22 mouse cellular contexts compared by ENCODE assay signal in genomic region chr5:148523202-148523971, GRCm38 (mm10). TPM values are rescaled to one million over a fixed set of nuclear protein-coding genes. Genes with fewer than 3 reads are reported as not detected.
DNase-seq lines count a peak whose midpoint lies in the region; ATAC-seq and TF ChIP-seq lines count a peak whose summit lies in the region.
"Had no signal": no experiment of that assay in that cellular context is flagged by ENCODE, and none has a peak within 500 bp of the region (broad histone marks: within the 10 kb centered on the region; RNA-seq: fewer than 3 reads in every experiment).

No protein-coding gene starts in this region.

- TF ChIP-seq POLR2A in ES-Bruce4 (IDR thresholded peaks at IDR 0.05; ENCODE audit: insufficient read depth, low read length), result no peak

- peak; percentile 48 for ATAC-seq in lung, postnatal 0 days
- peak; percentile 39; the same call in 1 of the 2 replicates for ATAC-seq in intestine, postnatal 0 days
- ATAC-seq in forebrain, embryonic 15.5 days (replicated peaks), result no peak
- ATAC-seq: forebrain, embryonic 14.5 days; hindbrain, embryonic 16.5 days had no signal

- H3K4me3 ChIP-seq in lung, postnatal 0 days (ENCODE audit: low read depth, low read length), result no peak overlapping the region
- no peak overlapping the region for H3K4me3 ChIP-seq in ES-Bruce4 (ENCODE audit: low read depth, low read length)
- no peak overlapping the region for H3K4me3 ChIP-seq in intestine, postnatal 0 days (ENCODE audit: low read depth, low read length)
- H3K4me3 ChIP-seq in forebrain, embryonic 15.5 days, result no peak overlapping the region
- H3K4me3 ChIP-seq: embryonic facial prominence, embryonic 15.5 days; midbrain, embryonic 12.5 days had no signal

- H3K9me3 ChIP-seq in lung, postnatal 0 days (ENCODE audit: low read length), result no peaks in the 10 kb centered on the region
- H3K9me3 ChIP-seq in ES-Bruce4 (replicated peaks; ENCODE audit: control insufficient read depth, insufficient read depth, low read length, poor library complexity, severe bottlenecking), result no peaks in the 10 kb centered on the region
- H3K9me3 ChIP-seq in intestine, postnatal 0 days (ENCODE audit: control insufficient read depth), result no peaks in the 10 kb centered on the region
- H3K9me3 ChIP-seq in forebrain, embryonic 15.5 days, result no peaks in the 10 kb centered on the region
- H3K9me3 ChIP-seq: embryonic facial prominence, embryonic 15.5 days; midbrain, embryonic 12.5 days had no signal

- no peak for TF ChIP-seq EP300 in lung, postnatal 0 days (IDR thresholded peaks at IDR 0.05)
- TF ChIP-seq EP300 in ES-Bruce4 (IDR thresholded peaks at IDR 0.05; ENCODE audit: insufficient read depth, low read depth, low read length), result no peak

- no peaks in the 10 kb centered on the region for H3K36me3 ChIP-seq in lung, postnatal 0 days (ENCODE audit: insufficient read depth, low read length)
- no peaks in the 10 kb centered on the region for H3K36me3 ChIP-seq in ES-Bruce4 (ENCODE audit: control insufficient read depth, insufficient read depth, low read length, poor library complexity, severe bottlenecking)
- H3K36me3 ChIP-seq in intestine, postnatal 0 days (ENCODE audit: control insufficient read depth, insufficient read depth), result no peaks in the 10 kb centered on the region
- no peaks in the 10 kb centered on the region for H3K36me3 ChIP-seq in forebrain, embryonic 15.5 days
- H3K36me3 ChIP-seq: embryonic facial prominence, embryonic 15.5 days; midbrain, embryonic 12.5 days had no signal

- H3K27me3 ChIP-seq in lung, postnatal 0 days (replicated peaks; ENCODE audit: insufficient read depth, low read length), result no peaks in the 10 kb centered on the region
- H3K27me3 ChIP-seq in ES-Bruce4 (ENCODE audit: control insufficient read depth, insufficient read depth, low read length, poor library complexity, severe bottlenecking), result no peaks in the 10 kb centered on the region
- H3K27me3 ChIP-seq in intestine, postnatal 0 days (replicated peaks; ENCODE audit: control insufficient read depth, insufficient read depth, low read length), result no peaks in the 10 kb centered on the region
- H3K27me3 ChIP-seq in forebrain, embryonic 15.5 days, result no peaks in the 10 kb centered on the region
- H3K27me3 ChIP-seq: embryonic facial prominence, embryonic 15.5 days; midbrain, embryonic 12.5 days had no signal

- H3K4me2 ChIP-seq in lung, postnatal 0 days (replicated peaks; ENCODE audit: low read depth, low read length), result no peak overlapping the region
- H3K4me2 ChIP-seq in intestine, postnatal 0 days (replicated peaks; ENCODE audit: low read depth), result no peak overlapping the region
- H3K4me2 ChIP-seq in forebrain, embryonic 15.5 days (replicated peaks), result no peak overlapping the region
- H3K4me2 ChIP-seq: embryonic facial prominence, embryonic 15.5 days; midbrain, embryonic 12.5 days had no signal

- 74% methylated on average over 5 of the region's 5 CpGs for WGBS in lung, postnatal 0 days
- WGBS in intestine, postnatal 0 days, result 76% methylated on average over 5 of the region's 5 CpGs
- 69% methylated on average over 5 of the region's 5 CpGs for WGBS in forebrain, embryonic 15.5 days

- H3K4me1 ChIP-seq in lung, postnatal 0 days (ENCODE audit: insufficient read depth, low read depth, low read length), result peaks cover 13% of the 10 kb centered on the region; the same call in 1 of the 2 replicates
- H3K4me1 ChIP-seq in ES-Bruce4 (ENCODE audit: control insufficient read depth, insufficient read depth, low read length), result peaks cover 13% of the 10 kb centered on the region
- H3K4me1 ChIP-seq in intestine, postnatal 0 days (replicated peaks; ENCODE audit: control insufficient read depth, insufficient read depth, low read length), result no peaks in the 10 kb centered on the region; the same call in 1 of the 2 replicates
- H3K4me1 ChIP-seq in forebrain, embryonic 15.5 days, result peaks cover 33% of the 10 kb centered on the region

- H3K27ac ChIP-seq in lung, postnatal 0 days (ENCODE audit: low read length), result no peak overlapping the region
- peak overlapping the region; percentile 14; the same call in 1 of the 2 replicates for H3K27ac ChIP-seq in ES-Bruce4 (ENCODE audit: insufficient read depth, low read length)
- no peak overlapping the region for H3K27ac ChIP-seq in intestine, postnatal 0 days (ENCODE audit: low read depth, low read length)
- H3K27ac ChIP-seq in forebrain, embryonic 15.5 days (replicated peaks), result no peak overlapping the region
- H3K27ac ChIP-seq: embryonic facial prominence, embryonic 15.5 days; kidney, postnatal 0 days; midbrain, embryonic 12.5 days had no signal

- TF ChIP-seq CTCF in lung, postnatal 0 days (IDR thresholded peaks at IDR 0.05), result no peak
- TF ChIP-seq CTCF in ES-Bruce4 (IDR thresholded peaks at IDR 0.05; ENCODE audit: low read depth, low read length), result no peak
- TF ChIP-seq CTCF in intestine, postnatal 0 days (IDR thresholded peaks at IDR 0.05; ENCODE audit: low read depth), result no peak

- DNase-seq in lung, postnatal 0 days (ENCODE audit: low spot score), result peak; percentile 28
- DNase-seq in lung, postnatal 14 days, result no peak
- peak; percentile 41 for DNase-seq in ZHBTc4 (ENCODE audit: low read depth, low spot score)
- no peak for DNase-seq in left cerebral cortex, adult 18-20 months (ENCODE audit: low spot score in 2 of 2)
- no peak for DNase-seq in kidney, adult 9 months
- DNase-seq: adrenal gland, postnatal 25 days; cerebellum, adult 9-11 months; gastrocnemius, postnatal 14 days; heart, adult 18-20 months; heart, postnatal 36 days; kidney, adult 18-20 months; lung, adult 18-20 months; retina, postnatal 1 day; thymus, postnatal 25 days had no signal

- H3K9ac ChIP-seq in lung, postnatal 0 days (replicated peaks; ENCODE audit: low read depth), result no peak overlapping the region
- no peak overlapping the region for H3K9ac ChIP-seq in ES-Bruce4 (ENCODE audit: low read depth, poor library complexity, severe bottlenecking)
- no peak overlapping the region for H3K9ac ChIP-seq in intestine, postnatal 0 days (ENCODE audit: low read depth, low read length)
- no peak overlapping the region for H3K9ac ChIP-seq in forebrain, embryonic 15.5 days (replicated peaks)
- H3K9ac ChIP-seq: embryonic facial prominence, embryonic 15.5 days; midbrain, embryonic 12.5 days had no signal

RNA-seq across cellular contexts. Expression of gene Ubl3, which starts 29.2 kb away (rescaled TPM):
- 161 and 165 TPM in 2 replicates for polyA plus RNA-seq in lung, postnatal 0 days (2015; fragmentation: Nextera tagmentation; extraction: Ambion mirVana)
- 55.8 and 58.2 TPM in 2 replicates for polyA plus RNA-seq in ES-Bruce4 (2011; ENCODE audit: insufficient read depth, insufficient read length, low read depth, missing spikeins)
- polyA plus RNA-seq in intestine, postnatal 0 days (2015; fragmentation: Nextera tagmentation; extraction: Ambion mirVana), result 87.7 and 92.6 TPM in 2 replicates
- 100 to 1,000 TPM; 244 to 266 TPM for total RNA-seq in left cerebral cortex, adult 18-20 months (2021)
- polyA plus RNA-seq in forebrain, embryonic 15.5 days (2015; fragmentation: Nextera tagmentation; extraction: Ambion mirVana), result 87.8 and 91.1 TPM in 2 replicates

Comparison
In these comparisons a context has a peak if more than half of its experiments do, and no peak if none do; other contexts are left out.
1. DNase-seq: peak in lung, postnatal 0 days (single experiment) and ZHBTc4 (single experiment); none in lung, postnatal 14 days (single experiment), left cerebral cortex, adult 18-20 months (0 of 2) and kidney, adult 9 months (single experiment).